18 mouse cellular contexts compared by ENCODE assay signal in the genomic region with DNA sequence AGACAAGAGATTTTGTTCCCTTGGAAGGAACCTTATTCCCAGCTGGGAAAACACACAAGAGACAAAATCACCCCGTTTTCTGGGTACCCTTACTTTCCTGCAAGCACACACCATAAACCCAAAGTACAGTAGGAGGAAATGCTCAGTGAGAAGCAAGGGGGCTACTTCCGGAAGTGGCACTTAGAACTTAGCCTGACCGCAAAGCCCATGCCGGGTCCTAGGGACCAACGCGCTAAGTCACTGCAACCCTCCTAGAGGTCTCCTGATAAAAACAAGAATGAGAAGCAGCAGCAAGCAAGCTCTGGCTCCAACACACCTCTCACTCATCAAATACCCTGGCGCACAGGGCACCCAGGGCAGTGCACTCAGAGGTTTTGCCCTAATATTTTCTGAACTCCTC. TPM values are rescaled to one million over a fixed set of nuclear protein-coding genes. Genes with fewer than 3 reads are reported as not detected.
DNase-seq lines count a peak whose midpoint lies in the region; ATAC-seq lines count a peak whose summit lies in the region.
"Had no signal": no experiment of that assay in that cellular context is flagged by ENCODE, and none has a peak within 500 bp of the region (broad histone marks: within the 10 kb centered on the region; RNA-seq: fewer than 3 reads in every experiment).

No protein-coding gene starts in this region.

- H3K9me3 ChIP-seq in liver, embryonic 15.5 days (replicated peaks) = no peaks in the 10 kb centered on the region
- H3K9me3 ChIP-seq: embryonic facial prominence, embryonic 12.5 days; forebrain, embryonic 10.5 days; midbrain, embryonic 15.5 days had no signal

- no peak overlapping the region for H3K9ac ChIP-seq in liver, embryonic 15.5 days
- H3K9ac ChIP-seq: embryonic facial prominence, embryonic 12.5 days; midbrain, embryonic 15.5 days had no signal

- peaks cover 42% of the 10 kb centered on the region for H3K4me1 ChIP-seq in liver, embryonic 15.5 days (replicated peaks)

- H3K27me3 ChIP-seq in liver, embryonic 15.5 days = no peaks in the 10 kb centered on the region
- no peaks in the 10 kb centered on the region for H3K27me3 ChIP-seq in splenic B cell, adult 2 months (ENCODE audit: control insufficient read depth, insufficient read depth, low read length, poor library complexity, severe bottlenecking)
- H3K27me3 ChIP-seq: CH12.LX; embryonic facial prominence, embryonic 12.5 days; midbrain, embryonic 15.5 days had no signal

- peaks cover 36% of the 10 kb centered on the region for H3K36me3 ChIP-seq in liver, embryonic 15.5 days (replicated peaks)
- H3K36me3 ChIP-seq in splenic B cell, adult 2 months (ENCODE audit: control insufficient read depth, insufficient read depth, low read length, poor library complexity, severe bottlenecking) = no peaks in the 10 kb centered on the region; the same call in 1 of the 2 replicates

- peak overlapping the region; percentile 94 for H3K4me2 ChIP-seq in liver, embryonic 15.5 days
- H3K4me2 ChIP-seq: embryonic facial prominence, embryonic 12.5 days; heart, embryonic 11.5 days; midbrain, embryonic 15.5 days had no signal

- WGBS in liver, embryonic 15.5 days (ENCODE audit: insufficient replicate concordance) = 26% methylated on average over 7 of the region's 7 CpGs

- ATAC-seq in hematopoietic stem cell, adult 5-6 weeks (replicated peaks in 1 of 2; ENCODE audit: insufficient read depth in 1 of 2, low FRiP score in 2 of 2, low TSS enrichment in 1 of 2, low read depth in 1 of 2, poor library complexity in 2 of 2, severe bottlenecking in 2 of 2) = peak; percentile 41 to 57
- no peak for ATAC-seq in liver, embryonic 15.5 days (ENCODE audit: insufficient read depth)
- ATAC-seq: hindbrain, embryonic 16.5 days; midbrain, embryonic 15.5 days had no signal

- peak overlapping the region; percentile 7; the same call in 1 of the 2 replicates for H3K4me3 ChIP-seq in liver, embryonic 15.5 days (replicated peaks)
- H3K4me3 ChIP-seq: embryonic facial prominence, embryonic 12.5 days; forebrain, embryonic 10.5 days; midbrain, embryonic 15.5 days had no signal

- DNase-seq in thymus, postnatal 25 days = peak; percentile 16
- DNase-seq in thymus, postnatal 14 days = no peak
- DNase-seq in splenic B cell, adult 2 months (ENCODE audit: low read depth, low spot score) = peak; percentile 39
- DNase-seq in cerebellum, adult 8-10 months = no peak
- no peak for DNase-seq in layer of hippocampus, postnatal 14 days (ENCODE audit: low spot score in 2 of 2)
- DNase-seq: adrenal gland, postnatal 36 days; cerebellum, postnatal 36 days; gastrocnemius, postnatal 25 days; kidney, adult 9 months; lung, postnatal 36 days had no signal

- 0 out of 2 replicates have a peak overlapping the region, but pooled peaks have one; percentile 4 for H3K27ac ChIP-seq in liver, embryonic 15.5 days (replicated peaks)
- H3K27ac ChIP-seq: embryonic facial prominence, embryonic 12.5 days; forebrain, embryonic 10.5 days; midbrain, embryonic 15.5 days had no signal

RNA-seq across cellular contexts. Expression of a gene that starts 2.4 kb away (rescaled TPM):
- total RNA-seq in hematopoietic stem cell, adult 5-6 weeks (2017) = 131 and 147 TPM in 2 replicates
- polyA plus RNA-seq in liver, embryonic 15.5 days (2015; fragmentation: Nextera tagmentation; extraction: Ambion mirVana) = 133 TPM in 2 replicates
- 100 to 1,000 TPM; 131 to 135 TPM for total RNA-seq in layer of hippocampus, postnatal 14 days (2021)

RNA-seq across cellular contexts. Expression of a gene that starts 2.8 kb away (rescaled TPM):
- total RNA-seq in hematopoietic stem cell, adult 5-6 weeks (2017) = 50.7 and 71.5 TPM in 2 replicates
- 20.0 and 21.5 TPM in 2 replicates for polyA plus RNA-seq in liver, embryonic 15.5 days (2015; fragmentation: Nextera tagmentation; extraction: Ambion mirVana)
- 10 to 100 TPM; 60.2 to 65.6 TPM for total RNA-seq in layer of hippocampus, postnatal 14 days (2021)

RNA-seq across cellular contexts. Expression of a gene that starts 20.9 kb away (rescaled TPM):
- total RNA-seq in hematopoietic stem cell, adult 5-6 weeks (2017) = not detected in 2 replicates
- 2.5 and 3.6 TPM in 2 replicates for polyA plus RNA-seq in liver, embryonic 15.5 days (2015; fragmentation: Nextera tagmentation; extraction: Ambion mirVana)
- total RNA-seq in layer of hippocampus, postnatal 14 days (2021) = 1 to 10 TPM; 1.4 to 1.5 TPM
- total RNA-seq: CH12.LX had no signal
- polyA plus RNA-seq: forebrain, embryonic 10.5 days; hindbrain, embryonic 16.5 days; midbrain, embryonic 15.5 days had no signal

RNA-seq across cellular contexts. Expression of a gene that starts 22.0 kb away (rescaled TPM):
- total RNA-seq in hematopoietic stem cell, adult 5-6 weeks (2017) = 28.2 and 36.1 TPM in 2 replicates
- 18.7 and 20.3 TPM in 2 replicates for polyA plus RNA-seq in liver, embryonic 15.5 days (2015; fragmentation: Nextera tagmentation; extraction: Ambion mirVana)
- 10 to 100 TPM; 28.4 to 29.5 TPM for total RNA-seq in layer of hippocampus, postnatal 14 days (2021)

RNA-seq across cellular contexts. Expression of a gene that starts 22.6 kb away (rescaled TPM):
- total RNA-seq in hematopoietic stem cell, adult 5-6 weeks (2017) = 49.0 and 66.3 TPM in 2 replicates
- polyA plus RNA-seq in liver, embryonic 15.5 days (2015; fragmentation: Nextera tagmentation; extraction: Ambion mirVana) = 20.9 and 23.3 TPM in 2 replicates
- 10 to 100 TPM; 88.2 to 90.6 TPM for total RNA-seq in layer of hippocampus, postnatal 14 days (2021)

Comparison
In these comparisons a context has a peak if more than half of its experiments do, and no peak if none do; other contexts are left out.
1. DNase-seq: peak in thymus, postnatal 25 days (single experiment) and splenic B cell, adult 2 months (single experiment); none in thymus, postnatal 14 days (single experiment), cerebellum, adult 8-10 months (single experiment) and layer of hippocampus, postnatal 14 days (0 of 2).